ENCODE assay signal across 15 mouse cellular contexts in genomic region chr13:43549078-43549698, GRCm38 (mm10). TPM values are rescaled to one million over a fixed set of nuclear protein-coding genes. Genes with fewer than 3 reads are reported as not detected.
DNase-seq lines count a peak whose midpoint lies in the region; ATAC-seq and TF ChIP-seq lines count a peak whose summit lies in the region.
"Had no signal": no experiment of that assay in that cellular context is flagged by ENCODE, and none has a peak within 500 bp of the region (broad histone marks: within the 10 kb centered on the region; RNA-seq: fewer than 3 reads in every experiment).

No protein-coding gene starts in this region.

- ATAC-seq in megakaryocyte, adult 5-6 weeks (ENCODE audit: poor library complexity, severe bottlenecking): peak; percentile 65
- no peak for ATAC-seq in heart, embryonic 11.5 days (replicated peaks; ENCODE audit: insufficient number of reproducible peaks, low FRiP score, low TSS enrichment)
- ATAC-seq: hindbrain, embryonic 16.5 days had no signal

- H3K9me3 ChIP-seq in heart, embryonic 11.5 days (replicated peaks; ENCODE audit: control insufficient read depth, low read length): no peaks in the 10 kb centered on the region
- H3K9me3 ChIP-seq: midbrain, embryonic 12.5 days had no signal

- H3K4me1 ChIP-seq in heart, adult 2 months (ENCODE audit: control insufficient read depth, insufficient read depth, low read length): no peaks in the 10 kb centered on the region; the same call in none of the 2 replicates
- peaks cover 4% of the 10 kb centered on the region for H3K4me1 ChIP-seq in bone marrow, adult 2 months (ENCODE audit: control insufficient read depth, insufficient read depth, low read length)
- H3K4me1 ChIP-seq in heart, embryonic 11.5 days (ENCODE audit: control insufficient read depth, insufficient read depth, low read length): no peaks in the 10 kb centered on the region
- H3K4me1 ChIP-seq: midbrain, embryonic 12.5 days had no signal

- H3K27me3 ChIP-seq in heart, adult 2 months (ENCODE audit: control insufficient read depth, insufficient read depth, low read length): no peaks in the 10 kb centered on the region
- H3K27me3 ChIP-seq in heart, embryonic 11.5 days (ENCODE audit: control insufficient read depth, insufficient read depth, low read length): no peaks in the 10 kb centered on the region
- H3K27me3 ChIP-seq: midbrain, embryonic 12.5 days had no signal

- TF ChIP-seq EP300 in heart, adult 2 months (IDR thresholded peaks at IDR 0.05; ENCODE audit: insufficient read depth, low read depth, low read length): no peak

- intact Hi-C loops in heart, adult 2 months (cut with DNase I): loop anchor here (5.0 kb wide), 1 partner anchor 67 kb away; the partner anchor contains the start of gene Ranbp9

- no peak overlapping the region for H3K4me3 ChIP-seq in heart, adult 2 months
- peak overlapping the region; percentile 50 for H3K4me3 ChIP-seq in bone marrow, adult 2 months (replicated peaks; ENCODE audit: control insufficient read depth, low read depth, low read length)
- no peak overlapping the region for H3K4me3 ChIP-seq in heart, embryonic 11.5 days (ENCODE audit: low read depth, low read length)
- H3K4me3 ChIP-seq: erythroblast, embryonic 14.5 days; left cerebral cortex, adult 2 months; midbrain, embryonic 12.5 days had no signal

- no peak for DNase-seq in heart, adult 2 months
- no peak for DNase-seq in heart, postnatal 4 days
- DNase-seq in 416B (ENCODE audit: low read depth): peak; percentile 42
- no peak for DNase-seq in embryo, embryonic 9.5 days (ENCODE audit: extremely low spot score)
- DNase-seq in lung, postnatal 14 days: no peak
- DNase-seq: cerebellum, adult 9-10 months; lung, adult 2 months; spleen, adult 18-20 months had no signal

- no peak for TF ChIP-seq POLR2A in heart, adult 2 months (IDR thresholded peaks at IDR 0.05; ENCODE audit: insufficient read depth, low read depth, low read length)
- no peak for TF ChIP-seq POLR2A in bone marrow, adult 2 months (IDR thresholded peaks at IDR 0.05; ENCODE audit: borderline replicate concordance, control insufficient read depth, low read depth, low read length)

- no peaks in the 10 kb centered on the region for H3K79me2 ChIP-seq in heart, adult 2 months (replicated peaks; ENCODE audit: control insufficient read depth, insufficient read depth, low read length)

- H3K36me3 ChIP-seq in heart, adult 2 months (ENCODE audit: control insufficient read depth, insufficient read depth, low read length): peaks cover 4% of the 10 kb centered on the region
- peaks cover 26% of the 10 kb centered on the region for H3K36me3 ChIP-seq in heart, embryonic 11.5 days (ENCODE audit: control insufficient read depth, insufficient read depth, low read length)

- 74% methylated on average over 11 of the region's 11 CpGs for WGBS in heart, adult 2 months
- 22% methylated on average over 11 of the region's 11 CpGs for WGBS in bone marrow, adult 2 months
- WGBS in heart, embryonic 11.5 days (ENCODE audit: insufficient replicate concordance): 85% methylated on average over 11 of the region's 11 CpGs

- no peak overlapping the region for H3K9ac ChIP-seq in heart, adult 2 months (ENCODE audit: low read depth, low read length)
- no peak overlapping the region for H3K9ac ChIP-seq in heart, embryonic 11.5 days (ENCODE audit: low read depth, low read length)
- H3K9ac ChIP-seq: midbrain, embryonic 12.5 days had no signal

- peak overlapping the region; percentile 26; the same call in 1 of the 2 replicates for H3K27ac ChIP-seq in heart, adult 2 months
- H3K27ac ChIP-seq in bone marrow, adult 2 months (ENCODE audit: control insufficient read depth, insufficient read depth, low read depth, low read length, poor library complexity): peak overlapping the region; percentile 40; the same call in 1 of the 2 replicates
- H3K27ac ChIP-seq in heart, embryonic 11.5 days (ENCODE audit: low read depth, low read length): no peak overlapping the region
- H3K27ac ChIP-seq: left cerebral cortex, adult 2 months; midbrain, embryonic 12.5 days had no signal

- TF ChIP-seq CTCF in heart, adult 2 months (IDR thresholded peaks at IDR 0.05): no peak
- TF ChIP-seq CTCF in bone marrow, adult 2 months (IDR thresholded peaks at IDR 0.05; ENCODE audit: control insufficient read depth, insufficient read depth, low read length): no peak

- H3K4me2 ChIP-seq in heart, embryonic 11.5 days: no peak overlapping the region
- H3K4me2 ChIP-seq: midbrain, embryonic 12.5 days had no signal

RNA-seq across cellular contexts. Expression of gene Mcur1, which starts 10.8 kb away (rescaled TPM):
- total RNA-seq in heart, adult 2 months (2021): 10 to 100 TPM; 43.9 to 49.8 TPM
- polyA plus RNA-seq in heart, adult 2 months (2012; rRNA removed): 26.4 and 41.6 TPM in 2 replicates
- total RNA-seq in heart, postnatal 4 days (2021): 10 to 100 TPM; 34.6 to 36.9 TPM
- 11.4 and 13.5 TPM in 2 replicates for polyA plus RNA-seq in bone marrow, adult 2 months (2011; ENCODE audit: insufficient read depth, insufficient read length, low replicate concordance, missing spikeins)
- 28.5 and 35.3 TPM in 2 replicates for total RNA-seq in megakaryocyte, adult 5-6 weeks (2015)
- 21.3 and 25.6 TPM in 2 replicates for total RNA-seq in megakaryocyte, adult 5-6 weeks (2017)
- 14.5 and 19.0 TPM in 2 replicates for polyA plus RNA-seq in heart, embryonic 11.5 days (2014; fragmentation: Nextera tagmentation; extraction: Ambion mirVana)
